Mouse (Mus musculus): ENCODE measurements around the gene Plaur.

GRCm38 (mm10) chr7:24455726-24456125 is 6.6 kb upstream of the Plaur start:
- TF ChIP-seq CTCF (IDR thresholded peaks at IDR 0.05; ENCODE audit: borderline replicate concordance, insufficient read depth, low read depth, low read length) (no peak), POLR2A (IDR thresholded peaks at IDR 0.05; ENCODE audit: borderline replicate concordance, insufficient read depth, low read length) (no peak)
